Mouse (Mus musculus): ENCODE results near the gene Ubap2l.

Gene Ubap2l

DNA sequence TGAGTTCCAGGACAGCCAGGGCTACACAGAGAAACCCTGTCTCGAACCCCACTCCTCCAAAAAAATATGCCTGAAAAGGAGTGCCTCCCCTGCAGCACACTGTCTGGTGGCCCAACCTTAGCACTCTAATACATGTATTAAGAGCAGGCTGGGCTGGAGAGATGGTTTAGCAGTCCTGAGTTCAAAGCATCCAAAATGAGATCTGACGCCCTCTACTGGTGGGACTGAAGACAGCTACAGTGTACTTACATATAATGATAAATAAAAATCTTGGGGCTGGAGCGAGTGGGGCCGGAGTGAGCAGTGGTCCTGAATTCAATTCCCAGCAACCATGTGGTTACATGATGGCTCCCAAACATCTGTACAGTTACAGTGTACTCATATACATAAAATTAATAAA is 85.5 kb downstream of the Ubap2l start:
- DNase-seq (ENCODE audit: low spot score in 2 of 2), result no peak

DNA sequence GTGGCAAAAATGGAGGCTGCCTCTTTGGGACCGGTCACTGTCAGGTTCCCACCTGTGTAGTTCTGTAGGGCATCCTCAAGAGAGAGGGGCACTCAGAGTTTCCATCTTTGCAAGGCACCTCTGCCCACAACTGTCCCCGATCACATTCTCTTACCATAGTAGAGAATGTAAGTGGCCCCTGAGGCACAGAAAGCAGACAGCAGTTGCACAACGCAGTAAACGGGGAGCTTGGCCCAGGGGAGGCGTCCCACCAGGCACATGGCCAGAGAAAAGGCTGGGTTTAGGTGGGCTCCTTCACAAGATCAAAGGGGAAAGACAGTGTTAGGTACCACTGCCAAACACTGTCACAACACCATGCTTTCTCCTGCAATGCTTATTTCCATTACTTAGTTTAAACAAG is 86.5 kb downstream of the Ubap2l start:
- no peak for DNase-seq (ENCODE audit: low spot score in 2 of 2)

DNA sequence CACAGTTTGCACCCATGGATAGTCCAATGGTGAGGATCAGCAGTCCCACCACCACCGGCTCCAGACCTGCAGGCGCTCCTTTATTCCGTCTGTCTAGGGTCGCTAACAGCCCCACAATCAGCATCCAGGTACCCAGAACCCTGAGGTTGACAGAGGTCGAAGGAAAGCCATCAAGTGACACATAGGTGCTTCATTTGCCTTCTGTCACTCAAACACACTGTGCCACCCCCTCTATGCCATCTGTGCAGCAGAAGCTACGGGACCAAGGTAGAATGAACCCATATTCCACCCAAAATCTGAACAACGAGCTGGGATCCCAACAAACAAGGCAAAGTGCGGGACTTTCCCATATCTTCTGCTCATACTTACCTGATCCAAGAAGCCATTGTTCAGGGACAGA is 86.9 kb downstream of the Ubap2l start:
- no peak for DNase-seq (ENCODE audit: low spot score in 2 of 2)

DNA sequence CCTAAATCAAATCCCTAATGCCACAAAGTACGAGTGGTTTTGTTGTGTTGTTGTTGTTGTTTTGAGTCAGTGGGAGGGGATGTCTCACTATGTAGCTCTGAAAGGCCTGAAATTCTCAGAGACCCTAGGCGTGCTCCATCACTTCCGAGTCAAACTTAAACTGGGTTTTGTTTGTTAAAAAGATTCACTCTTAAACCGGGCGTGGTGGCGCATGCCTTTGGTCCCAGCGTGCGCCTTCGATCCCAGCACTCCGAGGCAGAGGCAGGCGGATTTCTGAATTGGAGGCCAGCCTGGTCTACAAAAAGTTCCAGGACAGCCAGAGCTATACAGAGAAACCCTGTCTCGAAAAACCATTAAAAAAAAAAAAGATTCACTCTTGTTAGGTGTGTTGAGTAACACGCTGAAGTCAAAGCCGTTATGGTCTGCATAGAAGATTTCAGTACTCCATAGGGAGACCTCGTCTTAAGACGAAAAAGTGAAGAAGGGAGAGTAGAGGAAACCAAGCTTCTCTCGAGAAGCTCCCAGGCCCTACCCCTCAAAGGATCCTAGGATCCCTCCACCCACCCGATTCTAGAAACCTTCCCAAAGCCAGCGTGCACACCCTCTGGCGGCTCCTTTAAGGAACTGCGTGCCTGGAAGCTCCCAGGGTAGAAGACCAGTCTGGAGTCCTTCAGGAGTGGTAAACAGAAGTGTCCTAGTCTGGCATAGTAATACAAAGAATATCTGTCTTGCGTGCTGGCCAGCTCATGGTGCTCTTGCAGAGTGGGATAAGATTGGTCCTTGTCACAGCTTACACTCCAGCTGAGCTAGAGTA is 88.3 kb downstream of the Ubap2l start:
- DNase-seq (ENCODE audit: low spot score in 2 of 2), result peak in 1 of 2 experiments; percentile 64

DNA sequence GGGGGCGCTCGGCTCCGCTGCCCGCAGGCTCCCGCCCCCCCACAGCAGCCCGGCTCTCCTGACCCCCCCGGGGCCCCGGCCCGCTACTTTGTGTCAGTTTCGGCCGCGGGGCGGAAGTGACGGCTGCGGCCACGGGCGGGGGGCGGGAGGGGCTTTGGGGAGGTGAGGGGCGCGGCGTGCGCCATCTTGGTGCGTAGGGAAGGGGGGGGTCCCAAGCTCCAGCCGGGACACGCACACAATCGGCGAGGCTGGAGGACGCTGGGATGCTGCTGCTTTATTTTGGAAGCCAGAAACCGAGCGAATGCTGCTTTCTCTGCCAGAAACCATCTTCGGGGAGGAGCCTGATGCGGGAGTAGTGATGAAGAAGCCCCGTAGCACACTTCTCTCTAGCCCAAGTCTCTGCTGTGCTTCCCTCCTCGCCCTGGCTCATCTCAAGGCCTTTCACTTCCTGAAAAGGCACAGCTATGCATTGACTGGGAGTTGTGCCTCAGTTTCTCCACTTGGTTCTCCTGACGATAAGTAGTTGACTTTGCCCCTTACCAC is 89.1 kb downstream of the Ubap2l start, which contains the start of gene Atp8b2:
Gene Atp8b2 (minus strand): TSS at position 288 of the 543 bp plus-strand sequence.
- peak; percentile 54 to 61 for DNase-seq (ENCODE audit: low spot score in 2 of 2)

DNA sequence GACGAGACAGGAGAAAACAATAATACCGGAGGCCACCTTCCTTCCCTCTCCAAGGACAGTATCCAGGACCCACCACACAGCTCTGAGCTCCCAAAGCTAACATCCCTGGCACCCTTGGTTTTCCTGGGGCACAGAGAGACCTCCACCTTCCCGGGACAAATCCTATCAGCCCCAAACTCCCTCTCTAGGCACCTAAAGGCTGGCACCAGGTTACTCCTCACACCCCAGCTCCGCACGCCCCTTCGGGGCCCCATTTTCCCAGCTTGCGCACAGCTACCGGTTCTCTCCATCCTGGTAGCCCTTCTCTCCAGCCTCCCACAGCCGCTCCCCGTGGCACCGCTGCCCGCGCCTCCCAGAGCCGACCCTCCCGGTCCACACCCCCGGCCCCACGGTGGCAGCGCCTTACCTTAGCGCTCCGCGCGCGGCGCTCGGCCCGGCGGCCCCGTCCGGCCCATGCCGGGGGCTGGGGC is 89.6 kb downstream of the Ubap2l start:
- no peak for DNase-seq (ENCODE audit: low spot score in 2 of 2)

DNA sequence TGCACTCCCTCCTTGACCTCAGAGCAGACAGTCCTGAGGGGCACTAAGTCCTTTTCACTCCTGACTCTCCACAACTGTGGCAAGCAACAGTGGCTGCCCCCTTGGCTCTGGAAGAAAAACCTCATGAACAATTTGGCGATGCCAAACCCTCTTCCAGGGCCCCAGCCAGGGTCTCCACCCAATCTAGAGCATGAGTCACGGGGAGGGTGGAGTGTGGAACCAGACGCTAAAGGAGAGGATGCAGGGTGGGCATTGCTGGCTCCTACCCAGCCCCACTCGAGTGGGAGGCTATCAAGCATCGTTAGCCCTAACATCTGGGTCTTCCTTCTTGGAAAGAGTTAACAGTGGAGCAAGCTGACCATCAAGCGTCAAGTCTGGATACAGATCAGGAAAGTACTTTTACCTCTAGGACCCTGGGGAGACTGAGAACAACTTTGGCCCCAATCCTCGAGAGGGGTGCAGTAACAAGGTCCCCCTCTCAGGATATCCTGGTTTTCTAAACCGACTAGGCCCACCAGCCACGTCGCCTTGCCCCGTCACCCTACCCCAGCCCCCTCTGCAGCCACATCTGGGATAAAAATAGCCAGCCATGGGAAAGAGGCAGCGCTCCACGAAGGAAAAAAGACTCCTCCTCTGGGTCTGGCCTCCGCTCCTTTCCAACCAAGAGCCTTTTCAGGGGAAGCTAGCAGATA is 90.2 kb downstream of the Ubap2l start:
- peak in 1 of 2 experiments; percentile 39 for DNase-seq (ENCODE audit: low spot score in 2 of 2)

DNA sequence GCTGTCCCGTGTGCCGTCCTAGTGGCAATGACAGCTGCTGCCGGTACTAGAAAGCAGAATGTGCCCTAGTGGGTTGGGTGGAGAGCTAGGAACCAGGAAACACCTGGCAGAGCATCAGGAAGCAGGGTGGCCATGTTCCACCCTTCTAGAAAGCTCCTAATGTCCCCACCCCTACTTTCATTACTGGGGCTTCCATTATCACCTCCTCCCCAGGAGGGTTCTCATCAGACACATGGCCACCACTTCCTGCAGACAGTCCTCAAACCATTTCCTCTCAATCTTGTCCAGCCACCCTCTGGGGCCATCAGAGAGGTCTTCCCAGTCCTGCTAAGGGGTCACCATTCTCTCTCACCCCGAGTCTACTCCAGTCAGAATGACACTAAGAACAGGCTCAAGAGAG is 91.0 kb downstream of the Ubap2l start:
- DNase-seq (ENCODE audit: low spot score in 2 of 2), result no peak

DNA sequence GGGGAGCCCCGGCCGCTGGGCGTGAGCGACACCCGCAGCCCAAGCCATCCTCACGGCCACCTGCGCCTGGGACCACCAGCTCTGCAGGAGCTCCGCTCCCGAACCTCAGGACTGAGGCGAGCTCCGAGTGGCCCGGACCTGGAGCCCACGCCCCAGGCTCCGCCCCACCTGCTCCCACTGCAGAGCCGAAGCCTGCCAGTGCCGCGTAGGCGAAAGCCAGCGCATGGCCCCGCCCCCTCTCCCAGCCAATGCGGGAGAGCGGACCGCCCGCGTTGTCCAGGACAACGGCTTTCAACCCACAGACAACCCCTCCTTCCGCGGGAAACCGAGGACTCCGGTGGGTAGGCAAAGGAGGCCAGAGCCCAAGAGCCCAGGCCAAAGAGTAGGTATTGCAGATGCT is 92.0 kb downstream of the Ubap2l start:
- peak; percentile 94 to 97 for DNase-seq (ENCODE audit: low spot score in 2 of 2)

DNA sequence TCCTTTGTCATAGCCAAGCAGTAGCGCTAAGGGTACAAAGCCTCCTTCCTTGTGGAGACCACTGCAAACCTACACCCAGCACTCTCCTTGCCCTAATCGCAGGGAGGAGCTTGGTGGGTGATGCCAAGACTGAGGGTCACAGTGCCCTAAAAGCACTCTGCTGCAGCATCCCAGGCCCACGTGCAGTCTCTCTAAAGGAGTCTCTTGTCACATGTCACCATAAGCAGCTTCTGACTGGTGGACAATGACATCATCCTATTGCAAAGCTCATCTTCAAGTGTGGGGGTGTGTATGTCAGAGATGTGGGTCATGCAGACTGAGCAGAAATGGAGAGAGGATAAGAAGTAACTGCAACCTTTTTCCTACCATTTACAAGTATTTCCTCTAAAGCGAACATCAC is 93.0 kb downstream of the Ubap2l start:
- DNase-seq (ENCODE audit: low spot score in 2 of 2), result peak in 1 of 2 experiments; percentile 72

DNA sequence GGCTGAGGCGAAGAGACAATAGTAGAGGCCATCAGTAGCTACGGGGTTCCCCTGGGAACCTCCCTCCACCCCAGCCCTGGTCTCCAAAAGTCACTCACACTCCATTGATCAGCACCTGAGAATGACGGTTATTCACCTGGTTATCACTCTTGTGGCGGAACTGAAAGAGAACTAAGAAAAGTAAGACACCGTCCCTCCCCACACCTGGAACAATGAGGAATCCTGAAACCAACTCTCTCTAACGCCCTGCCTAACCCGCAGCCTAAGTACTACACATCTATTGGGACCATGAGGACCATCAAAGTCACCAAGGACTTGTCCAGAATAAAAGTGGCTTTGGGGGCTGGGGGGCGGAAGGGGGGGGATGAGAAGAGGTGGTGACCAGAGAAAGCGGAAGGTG is 94.5 kb downstream of the Ubap2l start:
- no peak for DNase-seq (ENCODE audit: low spot score in 2 of 2)

DNA sequence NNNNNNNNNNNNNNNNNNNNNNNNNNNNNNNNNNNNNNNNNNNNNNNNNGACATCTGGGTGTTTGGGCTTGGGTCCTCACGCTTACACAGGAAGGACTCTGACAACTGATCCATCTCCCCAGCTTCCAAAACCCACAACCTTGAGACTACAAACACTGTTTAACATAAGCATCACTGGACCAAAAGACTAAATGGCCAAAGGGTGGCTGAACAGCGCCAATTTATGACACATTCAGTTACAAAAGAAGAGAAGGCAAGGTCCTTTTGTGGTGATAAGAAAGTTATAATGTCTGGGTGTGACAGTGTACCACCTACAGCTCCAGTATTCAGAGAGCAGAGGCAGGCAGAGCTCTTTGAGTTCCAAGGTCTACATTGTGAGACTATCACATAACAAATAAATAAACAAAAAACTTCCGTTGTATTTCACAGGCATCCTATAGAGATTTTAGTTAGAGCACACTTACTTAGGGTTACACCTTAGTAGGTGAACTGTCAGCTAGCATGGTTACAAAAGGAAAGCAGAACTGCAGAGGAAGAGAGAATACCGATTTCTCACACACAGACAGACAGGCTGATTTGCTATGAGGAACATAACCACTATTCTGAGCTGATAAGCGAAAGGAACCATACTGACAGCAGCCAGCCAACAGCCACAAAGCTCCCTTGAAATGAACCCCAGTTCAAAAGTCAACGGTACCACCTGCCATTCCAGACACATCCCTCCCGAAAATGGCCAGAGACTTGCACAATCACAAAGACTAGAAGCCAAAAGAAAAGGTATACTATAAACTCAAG is 96.1 kb downstream of the Ubap2l start:
- DNase-seq (ENCODE audit: low spot score in 2 of 2), result no peak

DNA sequence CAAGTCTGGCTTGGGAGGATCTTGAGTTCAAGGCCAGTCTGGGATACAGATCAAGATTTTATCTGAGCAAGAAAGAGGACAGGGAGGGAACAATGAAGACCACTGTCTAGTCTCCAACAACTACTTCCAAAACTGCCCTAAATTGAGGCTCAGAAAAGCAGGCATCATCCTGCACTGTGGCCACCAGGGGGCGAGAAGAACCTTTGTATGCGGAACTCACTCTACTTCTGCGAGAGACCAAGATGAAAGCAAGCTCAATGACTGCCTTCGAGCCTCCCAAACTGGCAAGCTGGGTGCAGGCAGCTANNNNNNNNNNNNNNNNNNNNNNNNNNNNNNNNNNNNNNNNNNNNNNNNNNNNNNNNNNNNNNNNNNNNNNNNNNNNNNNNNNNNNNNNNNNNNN is 99.0 kb downstream of the Ubap2l start:
- peak; percentile 68 to 83 for DNase-seq (ENCODE audit: low spot score in 2 of 2)

All from frontal cortex, postnatal 36 days (tissue).